Mouse (Mus musculus): ENCODE results near the gene Trappc2l. TPM values are rescaled to one million over a fixed set of nuclear protein-coding genes. Genes with fewer than 3 reads are reported as not detected.

Gene Trappc2l
- polyA plus RNA-seq, 1 experiment from 2014 or later: 109 TPM

- H3K9ac ChIP-seq: no peak overlapping the region
- 70% methylated on average over 3 of the region's 3 CpGs for WGBS
- peaks cover 73% of the 10 kb centered on the region for H3K4me1 ChIP-seq (replicated peaks)
- no peaks in the 10 kb centered on the region for H3K27me3 ChIP-seq
- no peaks in the 10 kb centered on the region for H3K36me3 ChIP-seq
- no peak overlapping the region for H3K4me3 ChIP-seq
- ATAC-seq (ENCODE audit: low FRiP score, low read depth): no peak
- H3K4me2 ChIP-seq: no peak overlapping the region
- H3K27ac ChIP-seq (replicated peaks): no peak overlapping the region
- H3K9me3 ChIP-seq: no peaks in the 10 kb centered on the region
These were observed 51.7 kb downstream of the Trappc2l start for GRCm38 (mm10) chr8:122663106-122663505.

GRCm38 (mm10) chr8:122663670-122664069 lies 52.2 kb downstream of the Trappc2l start:
- Histone ChIP-seq H3K27ac (replicated peaks) (peak overlapping the region; percentile 72; the same call in 1 of the 2 replicates), H3K4me3 (no peak overlapping the region), H3K9ac (no peak overlapping the region), H3K27me3 (no peaks in the 10 kb centered on the region), H3K4me2 (no peak overlapping the region), H3K9me3 (no peaks in the 10 kb centered on the region), H3K4me1 (replicated peaks) (peaks cover 74% of the 10 kb centered on the region), H3K36me3 (no peaks in the 10 kb centered on the region)
- no peak for ATAC-seq (ENCODE audit: low FRiP score, low read depth)
- WGBS: 74% methylated on average over 5 of the region's 5 CpGs

GRCm38 (mm10) chr8:122665221-122665620 lies 53.8 kb downstream of the Trappc2l start:
- peak overlapping the region; percentile 24; the same call in 1 of the 2 replicates for H3K4me2 ChIP-seq
- H3K27ac ChIP-seq (replicated peaks): peak overlapping the region; percentile 72
- no peak overlapping the region for H3K4me3 ChIP-seq
- peaks cover 82% of the 10 kb centered on the region for H3K4me1 ChIP-seq (replicated peaks)
- ATAC-seq (ENCODE audit: low FRiP score, low read depth): peak; percentile 42; the same call in 1 of the 2 replicates
- H3K36me3 ChIP-seq: no peaks in the 10 kb centered on the region
- H3K9ac ChIP-seq: peak overlapping the region; percentile 9; the same call in 1 of the 2 replicates
- H3K9me3 ChIP-seq: no peaks in the 10 kb centered on the region
- 32% methylated on average over 8 of the region's 8 CpGs for WGBS
- H3K27me3 ChIP-seq: no peaks in the 10 kb centered on the region

- ATAC-seq (ENCODE audit: low FRiP score, low read depth): peak; percentile 55
- H3K4me2 ChIP-seq: peak overlapping the region; percentile 24; the same call in 1 of the 2 replicates
- WGBS: 41% methylated on average over 12 of the region's 14 CpGs
These were observed 54.4 kb downstream of the Trappc2l start for GRCm38 (mm10) chr8:122665667-122666316.

More at GRCm38 (mm10) chr8:122665667-122666316, 54.4 kb downstream of the Trappc2l start:
- H3K4me3 ChIP-seq: no peak overlapping the region
- H3K36me3 ChIP-seq: no peaks in the 10 kb centered on the region
- H3K4me1 ChIP-seq (replicated peaks): peaks cover 85% of the 10 kb centered on the region
- no peaks in the 10 kb centered on the region for H3K9me3 ChIP-seq
- peak overlapping the region; percentile 9; the same call in 1 of the 2 replicates for H3K9ac ChIP-seq
- H3K27ac ChIP-seq (replicated peaks): peak overlapping the region; percentile 72
- H3K27me3 ChIP-seq: no peaks in the 10 kb centered on the region

Small RNAs within 50 kb of the gene (microRNA-seq; reads per million reads assigned to microRNA genes)
- gene Mir6396: not detected

Other genes starting within 250 kb of the Trappc2l start
- 35.5 and 38.1 TPM in 2 replicates for gene Zc3h18, start 235.0 kb upstream of the Trappc2l start, polyA plus RNA-seq (2015; fragmentation: Nextera tagmentation; extraction: Ambion mirVana)
- gene Il17c, start 189.6 kb upstream of the Trappc2l start, polyA plus RNA-seq (2015; fragmentation: Nextera tagmentation; extraction: Ambion mirVana): not detected in 2 replicates
- 39.1 and 46.0 TPM in 2 replicates for gene Cyba, start 178.7 kb upstream of the Trappc2l start, polyA plus RNA-seq (2015; fragmentation: Nextera tagmentation; extraction: Ambion mirVana)
- 70.0 and 70.1 TPM in 2 replicates for gene Mvd, start 168.2 kb upstream of the Trappc2l start, polyA plus RNA-seq (2015; fragmentation: Nextera tagmentation; extraction: Ambion mirVana)
- gene Snai3, start 150.9 kb upstream of the Trappc2l start, polyA plus RNA-seq (2015; fragmentation: Nextera tagmentation; extraction: Ambion mirVana): not detected in 2 replicates
- gene Rnf166, start 135.6 kb upstream of the Trappc2l start, polyA plus RNA-seq (2015; fragmentation: Nextera tagmentation; extraction: Ambion mirVana): 33.9 and 37.9 TPM in 2 replicates
- 78.3 and 80.7 TPM in 2 replicates for gene Ctu2, start 135.5 kb upstream of the Trappc2l start, polyA plus RNA-seq (2015; fragmentation: Nextera tagmentation; extraction: Ambion mirVana)
- gene Piezo1, start 60.3 kb upstream of the Trappc2l start, polyA plus RNA-seq (2015; fragmentation: Nextera tagmentation; extraction: Ambion mirVana): 2.2 and 2.8 TPM in 2 replicates
- gene Cdt1, start 43.6 kb upstream of the Trappc2l start, polyA plus RNA-seq (2015; fragmentation: Nextera tagmentation; extraction: Ambion mirVana): 10.6 and 11.5 TPM in 2 replicates
- gene Aprt, start 34.7 kb upstream of the Trappc2l start, polyA plus RNA-seq (2015; fragmentation: Nextera tagmentation; extraction: Ambion mirVana): 170 and 179 TPM in 2 replicates
- gene Galns, start 177 bp upstream of the Trappc2l start, polyA plus RNA-seq (2015; fragmentation: Nextera tagmentation; extraction: Ambion mirVana): 6.8 and 8.1 TPM in 2 replicates
- gene Pabpn1l, start 11.1 kb downstream of the Trappc2l start, polyA plus RNA-seq (2015; fragmentation: Nextera tagmentation; extraction: Ambion mirVana): not detected in 2 replicates
- 19.1 and 21.2 TPM in 2 replicates for gene Cbfa2t3, start 87.5 kb downstream of the Trappc2l start, polyA plus RNA-seq (2015; fragmentation: Nextera tagmentation; extraction: Ambion mirVana)
- gene Acsf3, start 163.8 kb downstream of the Trappc2l start, polyA plus RNA-seq (2015; fragmentation: Nextera tagmentation; extraction: Ambion mirVana): 15.6 and 17.1 TPM in 2 replicates
- gene Cdh15, start 236.3 kb downstream of the Trappc2l start, polyA plus RNA-seq (2015; fragmentation: Nextera tagmentation; extraction: Ambion mirVana): 1.8 and 2.1 TPM in 2 replicates